Mouse (Mus musculus): ENCODE results near the gene Asgr2.
"Not testable (repeated sequence)": the region's sequence is repeated elsewhere in the genome, so short reads cannot be mapped to it uniquely, and the experiment has no call there.

The Asgr2 gene

GRCm38 (mm10) chr11:70099102-70099501 lies 6.7 kb downstream of the Asgr2 start:
- DNase-seq, result no peak

GRCm38 (mm10) chr11:70099809-70100208 lies 7.4 kb downstream of the Asgr2 start:
- no peak for DNase-seq

GRCm38 (mm10) chr11:70103701-70104315 lies 11.4 kb downstream of the Asgr2 start:
- DNase-seq, result no peak

- no peak for DNase-seq
These were observed 14.6 kb downstream of the Asgr2 start for GRCm38 (mm10) chr11:70107085-70107484.

- DNase-seq, result peak; percentile 70 to 71
These were observed 17.7 kb downstream of the Asgr2 start for GRCm38 (mm10) chr11:70110146-70110545.

- no peak for DNase-seq
These were observed 22.1 kb downstream of the Asgr2 start for GRCm38 (mm10) chr11:70114562-70114961.

- no peak for DNase-seq
These were observed 23.5 kb downstream of the Asgr2 start for GRCm38 (mm10) chr11:70115901-70116300.

- DNase-seq, result no peak
These were observed 37.5 kb downstream of the Asgr2 start, which contains the start of gene Mgl2 for GRCm38 (mm10) chr11:70129926-70130379. TSS of gene Mgl2 (plus strand) at chr11:70130329.

- not testable (repeated sequence) for DNase-seq
These were observed 42.6 kb downstream of the Asgr2 start for GRCm38 (mm10) chr11:70135001-70135400.

- DNase-seq, result not testable (repeated sequence)
These were observed 43.5 kb downstream of the Asgr2 start for GRCm38 (mm10) chr11:70135925-70136324.

GRCm38 (mm10) chr11:70139171-70139570 lies 46.7 kb downstream of the Asgr2 start:
- no peak for DNase-seq

GRCm38 (mm10) chr11:70151072-70151471 lies 58.6 kb downstream of the Asgr2 start:
- DNase-seq, result peak in 1 of 2 experiments; percentile 36
